8 mouse cellular contexts compared by ENCODE assay signal in genomic region chr13:103711406-103712025, GRCm38 (mm10).
DNase-seq lines count a peak whose midpoint lies in the region; ATAC-seq lines count a peak whose summit lies in the region.

No protein-coding gene starts in this region.

- H3K9me3 ChIP-seq in limb, embryonic 12.5 days: no peaks in the 10 kb centered on the region
- H3K9me3 ChIP-seq in limb, embryonic 10.5 days (replicated peaks): no peaks in the 10 kb centered on the region
- H3K9me3 ChIP-seq in embryonic facial prominence, embryonic 15.5 days (replicated peaks): no peaks in the 10 kb centered on the region
- H3K9me3 ChIP-seq in hindbrain, embryonic 15.5 days: no peaks in the 10 kb centered on the region

- H3K4me1 ChIP-seq in limb, embryonic 12.5 days (replicated peaks): no peaks in the 10 kb centered on the region; the same call in 1 of the 2 replicates
- H3K4me1 ChIP-seq in limb, embryonic 10.5 days: peaks cover 18% of the 10 kb centered on the region
- H3K4me1 ChIP-seq in embryonic facial prominence, embryonic 15.5 days: peaks cover 10% of the 10 kb centered on the region; the same call in 1 of the 2 replicates
- H3K4me1 ChIP-seq in hindbrain, embryonic 15.5 days (replicated peaks): peaks cover 7% of the 10 kb centered on the region; the same call in 1 of the 2 replicates

- intact Hi-C loops in left cerebral cortex, postnatal 4 days (cut with DNase I): no loop called here

- H3K36me3 ChIP-seq in limb, embryonic 12.5 days: no peaks in the 10 kb centered on the region
- H3K36me3 ChIP-seq in limb, embryonic 10.5 days: no peaks in the 10 kb centered on the region
- H3K36me3 ChIP-seq in embryonic facial prominence, embryonic 15.5 days: no peaks in the 10 kb centered on the region
- H3K36me3 ChIP-seq in hindbrain, embryonic 15.5 days: no peaks in the 10 kb centered on the region

- no peaks in the 10 kb centered on the region for H3K27me3 ChIP-seq in limb, embryonic 12.5 days
- H3K27me3 ChIP-seq in limb, embryonic 10.5 days (ENCODE audit: low read depth, poor library complexity, severe bottlenecking): no peaks in the 10 kb centered on the region
- H3K27me3 ChIP-seq in embryonic facial prominence, embryonic 15.5 days: no peaks in the 10 kb centered on the region
- no peaks in the 10 kb centered on the region for H3K27me3 ChIP-seq in hindbrain, embryonic 15.5 days

- H3K4me2 ChIP-seq in limb, embryonic 12.5 days: no peak overlapping the region
- H3K4me2 ChIP-seq in embryonic facial prominence, embryonic 15.5 days (replicated peaks): peak overlapping the region; percentile 25
- no peak overlapping the region for H3K4me2 ChIP-seq in hindbrain, embryonic 15.5 days

- no peak for DNase-seq in limb, embryonic 10.5 days (ENCODE audit: low spot score)
- DNase-seq in left cerebral cortex, postnatal 4 days: peak; percentile 12
- peak; percentile 13 for DNase-seq in right cerebral cortex, postnatal 4 days
- no peak for DNase-seq in urinary bladder, postnatal 4 days (ENCODE audit: low spot score in 2 of 2)

- H3K9ac ChIP-seq in limb, embryonic 12.5 days (replicated peaks): no peak overlapping the region
- H3K9ac ChIP-seq in embryonic facial prominence, embryonic 15.5 days: no peak overlapping the region
- H3K9ac ChIP-seq in hindbrain, embryonic 15.5 days: no peak overlapping the region

- 46% methylated on average over 11 of the region's 11 CpGs for WGBS in limb, embryonic 12.5 days
- 78% methylated on average over 11 of the region's 11 CpGs for WGBS in limb, embryonic 10.5 days
- 28% methylated on average over 11 of the region's 11 CpGs for WGBS in embryonic facial prominence, embryonic 15.5 days
- WGBS in hindbrain, embryonic 15.5 days: 51% methylated on average over 11 of the region's 11 CpGs

- ATAC-seq in limb, embryonic 12.5 days (ENCODE audit: insufficient number of reproducible peaks, insufficient read depth, low FRiP score, low TSS enrichment, low read depth): no peak
- ATAC-seq in embryonic facial prominence, embryonic 15.5 days (ENCODE audit: insufficient number of reproducible peaks, low FRiP score, low TSS enrichment, low read depth): no peak
- ATAC-seq in hindbrain, embryonic 15.5 days (ENCODE audit: low FRiP score, low read depth): no peak
- ATAC-seq in megakaryocyte, adult 5-6 weeks (ENCODE audit: poor library complexity, severe bottlenecking): no peak

- H3K27ac ChIP-seq in limb, embryonic 12.5 days: peak overlapping the region; percentile 82
- H3K27ac ChIP-seq in limb, embryonic 10.5 days: no peak overlapping the region; the same call in 1 of the 2 replicates
- peak overlapping the region; percentile 66 for H3K27ac ChIP-seq in embryonic facial prominence, embryonic 15.5 days (replicated peaks)
- H3K27ac ChIP-seq in hindbrain, embryonic 15.5 days (replicated peaks): peak overlapping the region; percentile 64

- H3K4me3 ChIP-seq in limb, embryonic 12.5 days (replicated peaks): no peak overlapping the region
- H3K4me3 ChIP-seq in limb, embryonic 10.5 days: no peak overlapping the region
- H3K4me3 ChIP-seq in embryonic facial prominence, embryonic 15.5 days (replicated peaks): no peak overlapping the region
- no peak overlapping the region for H3K4me3 ChIP-seq in hindbrain, embryonic 15.5 days

Comparison
In these comparisons a context has a peak if more than half of its experiments do, and no peak if none do; other contexts are left out.
1. DNase-seq: peak in left cerebral cortex, postnatal 4 days (single experiment) and right cerebral cortex, postnatal 4 days (single experiment); none in limb, embryonic 10.5 days (single experiment) and urinary bladder, postnatal 4 days (0 of 2).